Mouse (Mus musculus) liver, adult (tissue): ENCODE data around the gene Tnf.

Experiments
- GATA4 ChIP-seq: IDR thresholded peaks from 2 replicates; pipeline ENCODE4 v1.6.1; 2014; ENCODE audit warnings: mild to moderate bottlenecking, low read length; ENCODE audit not compliant: insufficient replicate concordance

Tnf gene

DNA sequence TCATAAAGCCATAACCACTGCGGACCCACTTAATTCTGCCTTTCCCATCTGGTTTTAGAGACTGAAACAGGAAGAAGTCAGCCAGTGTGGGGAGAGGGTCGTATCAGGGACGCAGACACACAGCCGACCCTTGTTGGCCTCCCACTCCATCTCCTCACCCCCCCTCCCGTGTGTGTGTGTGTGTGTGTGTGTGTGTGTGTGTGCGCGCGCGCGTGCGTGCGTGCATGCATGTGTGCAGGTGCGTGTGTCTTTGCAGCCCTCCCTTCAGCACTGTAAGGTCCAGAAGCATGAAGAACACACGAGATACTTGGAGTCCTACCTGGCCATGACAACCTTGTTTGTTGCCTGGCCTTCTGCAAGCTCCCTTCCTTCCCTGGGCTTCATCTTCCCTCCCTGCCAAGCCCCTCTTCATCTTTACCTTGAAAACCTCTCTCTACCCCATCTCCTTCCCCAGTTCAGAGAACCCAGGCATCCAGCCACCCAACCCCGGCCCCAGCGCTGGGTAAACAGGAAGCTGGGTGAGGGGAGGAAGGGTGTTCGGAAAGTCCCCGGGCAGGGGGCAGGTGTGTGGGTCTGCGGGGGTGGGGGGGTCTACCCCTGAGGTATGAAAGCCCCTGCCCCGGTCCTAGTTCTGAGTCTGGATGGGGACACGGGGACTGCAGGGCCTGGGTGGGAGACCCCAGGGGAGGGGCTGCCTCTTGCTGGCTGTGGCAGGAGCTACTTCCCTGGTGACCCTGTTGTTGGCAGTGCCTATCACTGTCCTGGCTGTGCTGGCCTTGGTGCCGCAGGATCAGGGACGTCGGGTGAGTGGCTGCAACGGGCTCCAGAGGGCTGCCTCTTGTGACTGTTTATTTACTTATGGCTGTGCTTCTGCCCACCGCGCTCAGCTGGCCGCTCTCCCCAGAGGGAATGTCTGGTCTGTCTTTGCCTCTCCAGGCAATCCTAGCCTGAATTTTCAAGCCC is 7.6 kb downstream of the Tnf start, which contains the start of gene Ltb:
Ltb (plus strand) TSS at position 559 of the 963 bp plus-strand sequence.
- no peak for TF ChIP-seq GATA4

DNA sequence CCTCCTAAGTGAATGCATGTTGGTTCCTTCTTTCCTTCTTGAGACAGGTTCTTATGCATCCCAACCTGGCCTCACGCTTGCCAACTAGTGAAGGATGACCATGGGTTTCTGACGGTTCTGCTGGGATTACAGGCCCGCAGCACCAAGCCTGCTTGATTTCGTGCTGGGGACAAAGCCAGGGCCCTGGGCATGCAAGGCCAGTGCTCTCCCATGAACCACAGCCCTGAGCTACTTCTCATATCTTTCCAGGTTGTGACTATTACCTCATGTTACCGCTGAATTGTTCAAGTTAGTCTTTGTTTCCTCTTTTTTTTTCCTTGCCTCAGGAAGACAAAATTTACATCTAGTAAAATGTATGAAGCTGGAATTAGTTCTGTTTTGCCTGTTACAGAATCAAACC is 8.9 kb downstream of the Tnf start:
- no peak for TF ChIP-seq GATA4

GRCm38 (mm10) chr17:35191723-35192122 is 10.1 kb downstream of the Tnf start:
- TF ChIP-seq GATA4 = no peak

- no peak for TF ChIP-seq GATA4
Observed at GRCm38 (mm10) chr17:35190096-35190495, 11.7 kb downstream of the Tnf start.

- TF ChIP-seq GATA4 = no peak
Observed at GRCm38 (mm10) chr17:35189186-35189585, 12.6 kb downstream of the Tnf start.

- no peak for TF ChIP-seq GATA4
Observed at GRCm38 (mm10) chr17:35187959-35188610, 13.7 kb downstream of the Tnf start, which contains the start of gene Lst1. TSS of gene Lst1 (minus strand) at chr17:35188439.

GRCm38 (mm10) chr17:35187345-35187744 is 14.5 kb downstream of the Tnf start:
- TF ChIP-seq GATA4 = no peak

- no peak for TF ChIP-seq GATA4
Observed at GRCm38 (mm10) chr17:35186681-35187080, 15.1 kb downstream of the Tnf start.

- TF ChIP-seq GATA4 = no peak
Observed at GRCm38 (mm10) chr17:35185639-35186611, 15.9 kb downstream of the Tnf start.

GRCm38 (mm10) chr17:35180093-35180492 is 21.7 kb downstream of the Tnf start:
- no peak for TF ChIP-seq GATA4

- TF ChIP-seq GATA4 = no peak
Observed at GRCm38 (mm10) chr17:35178528-35178927, 23.3 kb downstream of the Tnf start.

DNA sequence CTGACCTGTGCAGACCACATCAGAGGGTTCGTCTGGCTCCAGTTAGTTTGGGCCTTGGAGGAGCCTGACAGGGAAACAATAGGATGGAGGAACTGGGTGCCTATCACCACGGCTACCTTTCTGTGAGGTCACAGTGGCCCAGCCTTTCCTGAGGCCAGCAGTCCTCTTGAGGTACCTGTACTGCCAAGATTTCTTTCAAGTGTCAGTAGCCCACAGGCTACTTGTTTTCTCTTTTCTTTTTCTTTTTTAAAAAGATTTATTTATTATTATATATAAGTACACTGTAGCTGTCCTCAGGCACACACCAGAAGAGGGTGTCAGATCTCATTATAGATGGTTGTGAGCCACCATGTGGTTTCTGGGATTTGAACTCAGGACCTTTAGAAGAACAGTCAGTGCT is 25.8 kb downstream of the Tnf start, which contains the start of gene Aif1:
Aif1 (minus strand) TSS at position 101 of the 400 bp plus-strand sequence.
- TF ChIP-seq GATA4 = no peak

- TF ChIP-seq GATA4 = no peak
Observed at GRCm38 (mm10) chr17:35175382-35175781, 26.4 kb downstream of the Tnf start.

DNA sequence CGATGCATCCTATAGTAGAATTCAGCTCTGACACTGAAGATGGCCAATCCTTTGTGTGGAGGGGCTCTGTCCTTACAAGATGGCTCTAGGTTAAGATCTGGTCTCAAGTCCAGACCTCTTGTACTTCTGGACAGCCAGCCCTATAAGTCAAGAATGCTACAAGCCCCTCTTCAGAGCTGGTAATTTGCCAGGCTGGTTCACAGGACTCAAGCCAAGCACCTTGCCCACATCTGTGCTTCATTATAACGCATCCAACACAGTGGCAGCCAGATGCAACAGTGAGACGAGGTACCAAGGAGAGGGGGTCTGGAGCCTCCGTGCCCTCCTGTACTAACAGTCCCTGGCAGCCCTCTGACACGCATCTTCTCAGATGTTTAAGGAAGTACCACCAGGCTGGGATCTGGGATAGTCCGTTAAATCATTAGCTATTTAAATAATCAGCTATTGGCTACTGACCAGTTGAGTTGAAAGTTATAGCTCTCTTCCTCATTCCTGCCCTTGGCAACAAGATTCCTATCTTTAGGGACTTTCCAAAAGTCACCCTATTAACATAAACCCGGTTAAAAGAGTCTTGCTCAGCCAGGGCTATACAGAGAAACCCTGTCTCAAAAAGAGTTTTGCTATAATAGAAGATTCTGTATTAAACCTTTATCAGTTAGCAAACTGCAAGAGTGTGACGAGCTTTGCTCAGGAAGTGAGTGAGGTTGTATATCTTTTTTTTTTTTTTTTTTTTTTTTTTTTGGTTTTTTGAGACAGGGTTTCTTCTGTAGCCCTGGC is 27.4 kb downstream of the Tnf start:
- TF ChIP-seq GATA4 = no peak
